Mouse (Mus musculus): ENCODE measurements around the gene Olah. TPM values are rescaled to one million over a fixed set of nuclear protein-coding genes. Genes with fewer than 3 reads are reported as not detected.

The Olah gene
- not detected in 2 replicates for polyA plus RNA-seq (2012; rRNA removed; ENCODE audit: low replicate concordance)

GRCm38 (mm10) chr2:3397110-3397509 is at the start of gene Olah:
Gene Olah, minus strand, starts transcription at chr2:3397210.

GRCm38 (mm10) chr2:3423841-3424578 is 27.0 kb upstream of the Olah start, which contains the start of gene Dclre1c:
Gene Dclre1c, plus strand, starts transcription at chr2:3424131.

GRCm38 (mm10) chr2:3422548-3422947 is 25.5 kb upstream of the Olah start, which contains the start of gene Meig1:
Gene Meig1, minus strand, starts transcription at chr2:3422648.

GRCm38 (mm10) chr2:3335611-3336301 is 61.3 kb downstream of the Olah start, which contains the start of gene Acbd7:
Gene Acbd7, plus strand, starts transcription at chr2:3336168.

GRCm38 (mm10) chr2:3332484-3333242 is 64.3 kb downstream of the Olah start, which contains the start of gene Rpp38:
Gene Rpp38, minus strand, starts transcription at chr2:3332643.

Other genes with a start within 250 kb of the Olah start
- gene Nmt2, start 113.0 kb downstream of the Olah start, polyA plus RNA-seq (2012; rRNA removed; ENCODE audit: low replicate concordance), result 6.1 and 16.0 TPM in 2 replicates
- 2.7 and 6.3 TPM in 2 replicates for gene Rpp38, start 64.6 kb downstream of the Olah start, polyA plus RNA-seq (2012; rRNA removed; ENCODE audit: low replicate concordance)
- not detected in 2 replicates for gene Acbd7, start 61.0 kb downstream of the Olah start, polyA plus RNA-seq (2012; rRNA removed; ENCODE audit: low replicate concordance)
- not detected in 2 replicates for gene Meig1, start 25.4 kb upstream of the Olah start, polyA plus RNA-seq (2012; rRNA removed; ENCODE audit: low replicate concordance)
- 4.6 and 11.7 TPM in 2 replicates for gene Dclre1c, start 26.9 kb upstream of the Olah start, polyA plus RNA-seq (2012; rRNA removed; ENCODE audit: low replicate concordance)
- gene Suv39h2, start 77.8 kb upstream of the Olah start, polyA plus RNA-seq (2012; rRNA removed; ENCODE audit: low replicate concordance), result 0.32 and 0.90 TPM in 2 replicates
- 1.4 and 1.6 TPM in 2 replicates for gene Gm45902, start 115.6 kb upstream of the Olah start, polyA plus RNA-seq (2012; rRNA removed; ENCODE audit: low replicate concordance)
- 21.9 and 30.0 TPM in 2 replicates for gene Hspa14, start 115.6 kb upstream of the Olah start, polyA plus RNA-seq (2012; rRNA removed; ENCODE audit: low replicate concordance)
- 0.65 and 3.9 TPM in 2 replicates for gene Cdnf, start 115.8 kb upstream of the Olah start, polyA plus RNA-seq (2012; rRNA removed; ENCODE audit: low replicate concordance)
- 15.7 and 24.3 TPM in 2 replicates for gene Fam107b, start 173.3 kb upstream of the Olah start, polyA plus RNA-seq (2012; rRNA removed; ENCODE audit: low replicate concordance)

Data from mammary gland, adult 2 months (tissue).